In genomic region chr3:153287081-153287480, GRCm38 (mm10) we compare ENCODE assay signal across 31 mouse cellular contexts.
"Had no signal": no experiment of that assay in that cellular context is flagged by ENCODE, and none has a peak within 500 bp of the region (broad histone marks: within the 10 kb centered on the region; RNA-seq: fewer than 3 reads in every experiment).

No protein-coding gene starts in this region.

- H3K4me1 ChIP-seq: limb, embryonic 15.5 days; liver, embryonic 12.5 days; liver, embryonic 13.5 days; liver, embryonic 15.5 days; megakaryocyte, embryonic 14.5 days had no signal

- H3K27ac ChIP-seq: limb, embryonic 10.5 days; limb, embryonic 12.5 days; limb, embryonic 13.5 days; limb, embryonic 15.5 days; liver, embryonic 12.5 days; liver, embryonic 13.5 days; liver, embryonic 14.5 days; liver, embryonic 15.5 days; lung, embryonic 15.5 days; macrophage; midbrain, embryonic 10.5 days; midbrain, embryonic 12.5 days; midbrain, embryonic 13.5 days; midbrain, embryonic 15.5 days; neural tube, embryonic 12.5 days; neural tube, embryonic 13.5 days had no signal

- H3K4me2 ChIP-seq: limb, embryonic 12.5 days; limb, embryonic 13.5 days; limb, embryonic 15.5 days; liver, embryonic 11.5 days; liver, embryonic 12.5 days; liver, embryonic 13.5 days; liver, embryonic 15.5 days; lung, embryonic 14.5 days; lung, embryonic 15.5 days; midbrain, embryonic 11.5 days; midbrain, embryonic 12.5 days; midbrain, embryonic 13.5 days; midbrain, embryonic 15.5 days; neural tube, embryonic 12.5 days; neural tube, embryonic 13.5 days had no signal

- DNase-seq: left cerebral cortex, postnatal 4 days; liver, embryonic 13.5 days; liver, postnatal 0 days; lung, adult 18-20 months; lung, adult 2 months; lung, embryonic 14.5 days; lung, postnatal 10 days; lung, postnatal 14 days; lung, postnatal 36 days; lung, postnatal 4 days had no signal

- H3K27me3 ChIP-seq: limb, embryonic 12.5 days; limb, embryonic 13.5 days; limb, embryonic 15.5 days; liver, embryonic 12.5 days; liver, embryonic 13.5 days; liver, embryonic 15.5 days; lung, embryonic 15.5 days; megakaryocyte, embryonic 14.5 days; midbrain, embryonic 13.5 days; midbrain, embryonic 15.5 days; neural tube, embryonic 12.5 days had no signal

- ATAC-seq: liver, embryonic 12.5 days; liver, postnatal 0 days; lung, postnatal 0 days; midbrain, embryonic 13.5 days; midbrain, embryonic 15.5 days; midbrain, embryonic 16.5 days had no signal

- H3K36me3 ChIP-seq: limb, embryonic 10.5 days; limb, embryonic 12.5 days; limb, embryonic 13.5 days; limb, embryonic 15.5 days; liver, embryonic 12.5 days; liver, embryonic 13.5 days; liver, embryonic 15.5 days; lung, embryonic 15.5 days; midbrain, embryonic 10.5 days; midbrain, embryonic 12.5 days; midbrain, embryonic 13.5 days; midbrain, embryonic 15.5 days; neural tube, embryonic 12.5 days; neural tube, embryonic 13.5 days had no signal

- H3K9ac ChIP-seq: limb, embryonic 12.5 days; limb, embryonic 13.5 days; limb, embryonic 15.5 days; liver, embryonic 12.5 days; liver, embryonic 13.5 days; liver, embryonic 14.5 days; liver, embryonic 15.5 days; liver, postnatal 0 days; lung, embryonic 14.5 days; lung, embryonic 15.5 days; midbrain, embryonic 12.5 days; midbrain, embryonic 13.5 days; midbrain, embryonic 15.5 days; neural tube, embryonic 12.5 days; neural tube, embryonic 13.5 days had no signal

- H3K9me3 ChIP-seq: limb, embryonic 10.5 days; limb, embryonic 12.5 days; limb, embryonic 13.5 days; limb, embryonic 15.5 days; liver, embryonic 12.5 days; liver, embryonic 13.5 days; liver, embryonic 15.5 days; lung, embryonic 15.5 days; midbrain, embryonic 10.5 days; midbrain, embryonic 12.5 days; midbrain, embryonic 13.5 days; midbrain, embryonic 15.5 days; neural tube, embryonic 12.5 days; neural tube, embryonic 13.5 days had no signal

- H3K4me3 ChIP-seq: limb, embryonic 10.5 days; limb, embryonic 12.5 days; limb, embryonic 13.5 days; limb, embryonic 15.5 days; liver, embryonic 12.5 days; liver, embryonic 13.5 days; liver, embryonic 15.5 days; lung, embryonic 15.5 days; megakaryocyte, embryonic 14.5 days; midbrain, embryonic 10.5 days; midbrain, embryonic 12.5 days; midbrain, embryonic 13.5 days; midbrain, embryonic 15.5 days; myocyte; neural tube, embryonic 12.5 days; neural tube, embryonic 13.5 days had no signal
